Mouse (Mus musculus): Measurements from ENCODE around the gene Map2k4.

Map2k4 gene

GRCm38 (mm10) chr11:65788154-65788553 lies at the start of gene Map2k4:
Gene Map2k4, minus strand, starts transcription at chr11:65788297.
- peak; percentile 96 for DNase-seq

DNA sequence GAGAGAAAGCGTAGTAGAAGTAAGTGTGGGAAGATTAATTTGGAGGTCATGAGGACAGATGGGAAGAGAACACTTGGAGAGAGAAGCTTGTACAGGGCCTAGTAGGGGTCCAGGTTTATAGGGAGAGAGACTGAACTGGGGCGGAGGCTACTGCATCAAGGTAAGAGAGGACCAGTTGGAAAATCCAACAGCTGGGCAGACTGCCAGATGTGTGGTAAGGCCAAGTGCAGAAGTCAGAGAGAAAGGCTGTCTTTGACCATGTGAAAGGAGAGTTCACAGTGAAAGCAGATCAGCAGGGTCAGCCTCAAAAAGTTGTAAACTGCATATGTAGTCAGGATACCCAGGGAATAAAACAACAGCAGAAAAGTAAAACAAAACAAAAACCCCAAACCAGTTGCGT lies 36.5 kb upstream of the Map2k4 start:
- DNase-seq = no peak

DNA sequence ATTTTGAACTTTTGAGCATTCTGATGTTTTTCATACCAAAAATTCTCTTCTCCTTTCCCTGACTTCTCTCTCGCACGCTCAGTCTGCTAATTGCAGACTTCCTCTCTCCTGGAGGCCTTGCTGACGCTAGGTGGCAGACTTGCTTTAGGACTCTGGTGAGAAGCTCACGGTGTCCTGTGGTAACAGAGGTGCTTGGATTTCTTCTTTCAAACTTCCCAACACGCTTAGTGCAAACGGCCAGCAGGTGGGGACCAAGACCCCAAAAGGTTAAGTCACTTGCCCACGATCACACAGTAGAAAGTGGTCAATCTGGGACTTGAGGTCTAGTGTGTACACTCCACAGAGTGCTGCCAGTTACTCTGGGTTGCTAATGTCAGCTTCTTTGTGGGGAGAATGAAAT lies 32.8 kb upstream of the Map2k4 start:
- DNase-seq = peak; percentile 63

DNA sequence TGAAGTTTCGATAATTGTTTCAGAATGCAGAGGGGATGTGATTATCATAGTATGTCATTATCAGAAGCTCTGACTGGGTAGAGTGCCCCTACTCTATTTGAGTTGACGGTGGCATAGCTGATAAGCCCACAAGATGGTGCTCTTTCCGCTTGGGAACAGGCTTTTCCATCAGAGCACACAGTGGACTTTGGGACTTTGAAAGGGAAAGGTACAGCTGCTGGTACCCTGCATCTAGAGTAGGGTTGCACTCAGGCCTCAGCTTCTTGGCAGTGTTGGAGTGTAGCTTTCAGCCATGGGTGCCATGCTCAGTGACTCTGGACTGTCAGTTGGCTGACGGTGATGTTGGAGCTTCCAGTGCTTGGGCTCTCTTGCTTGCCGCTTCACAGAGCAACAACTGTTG lies 32.2 kb upstream of the Map2k4 start:
- DNase-seq = no peak

DNA sequence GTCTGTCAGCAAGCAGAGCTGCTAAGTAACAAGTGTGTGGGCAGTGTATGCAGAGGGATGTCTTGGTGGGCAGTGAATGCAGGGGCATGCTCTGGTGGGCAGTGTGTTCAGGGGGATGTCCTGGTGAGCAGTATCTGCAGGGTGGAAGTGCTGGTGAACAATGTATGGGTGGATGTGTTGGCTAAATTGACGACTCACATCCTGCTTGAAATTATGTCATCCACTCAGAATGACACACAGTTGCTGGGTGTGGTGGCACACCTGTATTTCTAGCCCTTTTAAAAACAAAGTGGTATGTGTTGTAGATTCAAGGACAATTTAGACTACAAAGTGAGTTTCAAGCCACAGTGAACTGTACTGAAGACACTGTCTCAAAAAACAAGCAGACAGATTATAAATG lies 30.1 kb upstream of the Map2k4 start:
- DNase-seq = no peak

DNA sequence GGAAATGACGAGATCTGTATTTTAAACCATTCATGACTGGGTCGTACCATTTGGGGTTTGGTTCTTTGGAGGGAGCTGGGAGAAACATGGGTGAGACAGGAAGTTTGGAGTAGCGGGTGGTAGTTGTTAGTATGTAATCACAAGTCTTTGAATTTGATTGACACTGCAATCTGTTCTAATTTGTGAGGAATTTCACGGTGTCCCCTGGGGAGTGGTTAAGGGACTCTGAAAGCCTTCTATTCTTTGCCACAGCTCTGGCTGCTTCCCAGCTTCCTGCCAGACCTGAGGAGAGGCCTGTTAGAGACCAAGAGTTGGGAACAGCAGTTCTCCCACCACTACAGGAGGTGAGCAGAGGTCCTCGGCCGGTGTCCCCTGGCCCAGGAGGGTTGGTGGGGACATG lies 28.1 kb upstream of the Map2k4 start:
- DNase-seq = no peak

- no peak for DNase-seq
These were observed 26.3 kb upstream of the Map2k4 start for GRCm38 (mm10) chr11:65814381-65814780.

- no peak for DNase-seq
These were observed 24.0 kb upstream of the Map2k4 start for GRCm38 (mm10) chr11:65812088-65812487.

DNA sequence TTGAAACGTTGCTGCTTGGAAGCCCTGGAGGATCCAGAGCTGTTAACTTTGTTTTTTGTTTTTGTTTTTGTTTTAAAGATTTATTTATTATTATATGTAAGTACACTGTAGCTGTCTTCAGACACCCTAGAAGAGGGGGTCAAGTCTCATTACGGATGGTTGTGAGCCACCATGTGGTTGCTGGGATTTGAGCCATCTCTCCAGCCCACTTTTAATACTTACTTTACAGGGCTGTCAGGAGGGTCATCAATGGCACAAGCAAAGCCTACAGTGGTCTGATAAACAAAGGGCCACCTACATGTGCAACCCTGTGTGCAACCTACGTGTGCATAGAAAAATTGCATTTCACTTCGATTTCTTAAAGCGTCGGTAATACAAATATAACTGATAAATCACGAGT lies 19.5 kb upstream of the Map2k4 start:
- no peak for DNase-seq

DNA sequence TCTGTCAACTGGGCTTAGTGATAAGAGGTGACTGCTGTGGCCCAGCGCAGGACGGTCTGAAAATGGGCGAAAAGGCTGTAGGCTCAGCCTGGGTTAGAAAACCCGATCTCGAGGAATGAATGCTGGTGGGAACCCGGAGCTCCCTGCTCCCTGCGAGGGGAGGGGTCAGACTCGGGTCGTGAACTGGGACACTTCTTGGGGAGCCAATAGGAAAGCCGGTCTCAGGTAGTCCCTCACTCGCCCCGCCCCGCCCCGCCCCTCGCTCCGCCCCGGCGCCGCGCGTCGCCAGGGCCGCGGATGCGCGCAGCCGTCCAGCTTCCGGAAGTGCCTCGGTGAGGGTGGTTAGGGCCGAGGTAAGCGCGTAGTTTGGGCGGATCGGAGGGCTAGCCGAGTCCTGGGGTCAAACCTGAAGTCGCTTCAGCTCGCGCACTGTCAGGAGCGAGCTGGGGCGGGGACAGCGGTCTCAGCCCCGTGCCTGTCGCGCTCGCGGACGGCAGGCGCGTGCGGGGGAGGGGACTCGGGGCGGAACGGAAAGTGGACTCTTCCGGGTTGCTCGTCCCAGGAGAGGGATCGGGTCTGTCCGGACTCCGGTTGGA lies 18.9 kb upstream of the Map2k4 start, which contains the start of gene Zkscan6:
Gene Zkscan6 (plus strand): TSS at position 267 of the 596 bp plus-strand sequence.
- peak; percentile 97 for DNase-seq

DNA sequence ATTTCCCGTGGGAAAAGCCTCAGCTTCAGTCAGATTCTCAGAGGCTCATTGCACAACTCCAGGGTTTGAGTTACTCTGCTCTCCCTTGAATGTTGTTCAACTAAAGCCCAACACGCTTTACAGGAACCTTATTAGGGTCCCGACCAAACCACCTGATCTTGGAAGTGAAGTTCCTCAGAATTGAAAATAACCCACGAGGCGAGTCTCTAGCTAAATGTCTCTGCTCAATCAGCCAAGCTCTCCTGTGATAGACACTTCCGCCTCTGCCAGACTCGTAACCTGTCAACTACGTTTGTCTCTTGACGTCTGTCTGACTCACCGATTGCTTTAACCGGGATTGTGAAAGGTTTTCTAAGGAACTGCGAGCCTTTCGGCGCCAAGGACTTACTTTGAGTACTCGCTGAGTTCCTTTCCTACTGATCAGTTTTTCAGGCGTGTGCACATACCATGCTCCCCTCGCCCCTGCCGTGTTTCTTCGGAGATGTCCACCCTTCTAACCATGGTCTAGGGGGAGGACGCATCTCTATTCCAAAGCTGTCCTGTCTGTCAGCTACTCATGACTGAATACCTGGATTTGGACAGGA lies 18.3 kb upstream of the Map2k4 start:
- peak; percentile 62 for DNase-seq

GRCm38 (mm10) chr11:65801899-65802298 lies 13.8 kb upstream of the Map2k4 start:
- no peak for DNase-seq

DNA sequence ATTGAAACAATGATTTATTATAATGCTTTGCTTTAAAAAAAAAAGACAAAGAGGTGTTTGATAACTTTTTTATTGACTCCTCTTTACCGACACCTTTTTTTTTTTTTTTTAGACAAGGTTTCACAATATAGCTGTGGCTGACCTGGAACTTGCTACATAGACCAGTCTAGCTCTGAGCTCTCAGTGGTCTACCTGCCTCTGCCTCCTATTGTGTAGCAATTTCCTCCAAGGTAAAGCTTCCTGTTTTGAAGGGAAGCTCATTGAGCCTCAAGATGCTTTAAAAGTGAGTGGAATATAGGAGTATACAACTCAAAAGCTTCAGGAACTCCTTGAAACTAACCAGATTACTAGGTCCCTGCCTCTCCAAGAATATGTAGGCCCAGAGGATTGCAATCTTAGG lies 7.8 kb upstream of the Map2k4 start:
- no peak for DNase-seq

DNA sequence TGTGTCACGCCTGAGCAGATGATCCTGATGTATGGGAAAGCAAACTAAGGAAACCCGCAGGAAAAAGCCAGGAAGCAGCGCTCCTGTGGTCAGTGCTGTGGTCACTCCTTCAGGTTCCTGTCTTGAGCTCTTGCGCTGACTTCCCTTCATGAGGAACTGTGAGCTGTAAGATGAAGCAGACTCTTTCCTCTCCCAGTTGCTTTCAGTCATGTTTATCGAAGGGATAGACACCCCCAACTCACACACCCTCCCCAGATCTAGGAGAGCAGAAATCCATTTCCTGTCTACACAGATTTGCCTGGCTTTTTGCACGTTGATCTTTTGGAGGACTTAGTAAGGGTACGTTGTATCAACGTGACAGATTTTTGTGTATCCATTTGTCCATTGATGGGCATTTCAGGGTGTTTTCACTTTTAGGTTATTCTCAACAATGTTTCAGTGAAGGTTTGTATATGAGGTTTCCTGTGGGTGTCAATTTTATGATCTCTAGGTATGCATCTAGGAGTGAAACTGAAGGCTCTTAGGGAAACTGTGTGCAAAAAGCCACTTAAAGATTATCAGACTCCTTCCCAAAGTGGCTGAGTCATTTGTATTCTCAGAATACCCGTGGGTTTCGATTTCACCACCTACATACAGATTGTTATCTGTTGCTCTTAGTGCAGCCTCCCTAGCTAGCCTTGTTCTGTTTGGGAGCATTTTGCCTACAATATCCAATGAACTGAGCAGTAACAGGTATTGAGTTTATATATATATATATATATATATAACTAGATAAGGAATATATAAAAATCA lies 6.5 kb upstream of the Map2k4 start:
- no peak for DNase-seq

DNA sequence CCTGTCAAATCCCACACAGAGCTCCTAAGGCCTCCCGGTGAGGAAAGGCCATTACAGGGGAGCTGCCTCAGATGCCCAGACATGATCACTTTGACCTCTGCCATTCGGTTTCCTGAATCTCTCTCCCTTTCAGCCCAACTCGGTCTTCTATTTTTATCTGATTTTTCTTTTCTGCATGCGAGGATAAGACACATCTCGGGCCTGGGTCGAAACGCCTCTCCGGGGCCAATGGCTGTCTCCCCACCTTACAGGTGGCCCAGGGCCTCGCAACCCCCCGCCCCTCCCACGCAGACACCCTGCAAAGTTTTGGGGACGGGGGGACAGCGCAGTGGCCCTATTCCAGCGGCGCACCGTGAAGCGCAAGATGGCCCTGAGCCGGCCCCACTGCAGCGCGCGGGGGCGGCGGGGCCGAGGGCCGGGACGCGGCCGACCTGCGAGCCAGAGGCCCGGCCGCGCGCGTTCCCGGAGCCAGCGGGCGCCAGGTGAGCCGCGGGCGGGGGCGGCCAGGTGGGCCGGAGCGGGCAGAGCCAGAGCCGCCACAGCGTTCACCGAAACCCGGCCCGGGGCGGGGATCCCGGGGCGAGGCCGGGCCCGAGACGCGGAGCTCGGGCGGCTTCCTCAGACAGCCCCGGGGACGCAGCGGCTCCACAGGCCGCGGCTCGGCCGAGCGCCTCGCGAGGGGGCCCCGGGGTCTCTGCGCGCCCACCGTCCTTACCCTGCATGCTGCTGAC lies 511 bp downstream of the Map2k4 start:
- DNase-seq = peak; percentile 45

GRCm38 (mm10) chr11:65786160-65786559 lies 1.9 kb downstream of the Map2k4 start:
- peak; percentile 6 for DNase-seq

GRCm38 (mm10) chr11:65781596-65781995 lies 6.5 kb downstream of the Map2k4 start:
- no peak for DNase-seq

DNA sequence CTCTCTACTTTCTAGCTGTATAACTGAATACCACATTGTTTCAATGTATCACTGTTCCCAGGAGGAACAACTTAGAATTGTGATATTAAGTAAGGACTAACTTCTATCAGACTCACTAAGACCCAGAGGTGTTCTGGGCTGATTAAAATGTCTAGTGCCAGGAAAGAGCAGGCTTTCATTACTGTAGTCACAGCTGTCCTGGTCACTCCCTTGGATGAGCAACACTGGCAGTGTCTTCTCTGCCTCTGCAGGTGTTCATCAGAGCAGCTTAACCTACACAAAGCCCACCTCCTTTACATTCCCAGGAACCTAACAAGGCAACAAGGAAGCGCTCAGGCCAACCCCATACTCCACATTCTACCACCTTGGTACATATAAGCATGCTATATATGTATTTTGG lies 8.5 kb downstream of the Map2k4 start:
- no peak for DNase-seq

DNA sequence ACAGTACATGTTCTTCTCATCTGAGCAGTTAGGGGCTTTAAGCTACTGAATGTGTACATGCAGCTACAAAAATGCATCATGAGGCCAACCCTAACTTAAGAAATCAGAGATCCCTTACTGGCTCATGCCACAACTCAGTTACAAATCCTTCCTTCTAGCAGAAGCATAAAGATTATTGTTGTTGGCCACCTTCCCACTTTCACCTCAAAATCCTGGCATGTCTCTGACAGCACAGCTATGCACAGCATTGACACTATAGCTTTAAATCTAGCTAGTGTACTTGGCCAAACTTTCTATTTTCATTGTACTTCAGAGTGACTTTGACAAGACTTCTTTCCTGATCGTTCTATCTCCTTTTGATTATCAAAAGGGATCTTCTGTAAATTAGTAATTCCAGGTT lies 9.0 kb downstream of the Map2k4 start:
- DNase-seq = no peak

DNA sequence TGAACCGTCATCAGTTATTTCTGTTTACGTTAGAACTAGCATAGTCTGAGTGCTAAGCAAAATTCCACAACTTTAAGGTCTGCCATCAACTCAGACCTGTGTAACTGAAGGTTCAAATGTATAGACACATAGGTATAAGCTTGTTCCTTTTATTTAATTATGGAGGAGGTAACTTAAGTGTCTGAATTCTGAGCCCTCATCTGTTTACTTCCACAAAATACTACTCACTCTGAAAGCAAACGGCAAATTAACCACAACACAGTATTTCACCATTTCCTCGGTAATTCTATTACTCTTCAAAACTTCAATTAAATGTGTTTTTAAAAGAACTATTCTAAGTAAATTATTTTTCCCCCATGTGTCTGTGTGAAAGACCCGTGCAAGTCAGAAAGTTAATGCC lies 10.3 kb downstream of the Map2k4 start:
- no peak for DNase-seq

GRCm38 (mm10) chr11:65776906-65777611 lies 11.0 kb downstream of the Map2k4 start:
- no peak for DNase-seq

DNA sequence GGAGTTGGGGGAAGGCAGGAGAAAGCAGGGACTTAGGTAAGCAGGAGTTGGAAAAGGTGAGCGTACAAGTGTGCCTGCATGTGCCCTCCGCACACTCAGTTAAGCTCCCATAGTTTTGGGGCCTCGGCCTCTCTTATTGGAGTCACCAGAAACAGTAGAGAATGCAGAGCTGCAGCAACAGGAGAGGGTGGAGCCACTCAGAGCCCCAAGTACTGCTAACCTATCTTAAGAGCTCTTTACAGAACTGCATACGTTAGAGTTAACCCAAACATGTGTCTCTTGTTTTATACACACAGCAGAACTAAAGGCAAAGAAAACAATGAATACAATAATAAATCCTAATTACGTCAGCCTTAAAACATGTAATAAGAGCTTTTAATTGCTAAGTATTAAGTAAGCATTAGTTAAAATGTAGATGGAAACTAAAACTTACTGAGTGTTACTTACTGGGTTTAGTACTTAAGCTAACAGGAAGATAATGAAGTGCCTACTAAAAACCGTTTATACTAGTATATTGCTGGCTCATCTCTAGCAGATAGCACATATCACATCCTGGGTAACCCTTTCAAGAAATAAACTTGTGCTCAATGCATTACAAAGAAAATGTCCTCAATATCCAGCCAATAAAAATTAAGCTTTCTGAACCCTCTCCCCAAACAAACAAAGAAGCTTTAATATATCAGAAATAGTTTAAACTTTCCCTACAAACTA lies 14.0 kb downstream of the Map2k4 start:
- peak; percentile 48 for DNase-seq
